In genomic region chr12:83760201-83760600, GRCm38 (mm10) we compare ENCODE assay signal across 28 mouse cellular contexts. TPM values are rescaled to one million over a fixed set of nuclear protein-coding genes. Genes with fewer than 3 reads are reported as not detected.
"Had no signal": no experiment of that assay in that cellular context is flagged by ENCODE, and none has a peak within 500 bp of the region (broad histone marks: within the 10 kb centered on the region; RNA-seq: fewer than 3 reads in every experiment).

No protein-coding gene starts in this region.

- H3K27ac ChIP-seq: heart, adult 2 months; heart, embryonic 13.5 days; heart, embryonic 15.5 days; hindbrain, embryonic 13.5 days; hindbrain, embryonic 15.5 days; hindbrain, postnatal 0 days; kidney, embryonic 15.5 days; kidney, postnatal 0 days; left cerebral cortex, adult 2 months; limb, embryonic 10.5 days; limb, embryonic 12.5 days; liver, embryonic 13.5 days; liver, embryonic 15.5 days had no signal

- H3K36me3 ChIP-seq: heart, embryonic 13.5 days; heart, embryonic 15.5 days; hindbrain, embryonic 13.5 days; hindbrain, embryonic 15.5 days; kidney, embryonic 15.5 days; limb, embryonic 10.5 days; limb, embryonic 12.5 days; liver, embryonic 13.5 days; liver, embryonic 15.5 days had no signal

- H3K9me3 ChIP-seq: heart, embryonic 13.5 days; heart, embryonic 15.5 days; hindbrain, embryonic 13.5 days; hindbrain, embryonic 15.5 days; kidney, embryonic 15.5 days; limb, embryonic 10.5 days; limb, embryonic 12.5 days; liver, embryonic 13.5 days; liver, embryonic 15.5 days had no signal

- H3K4me2 ChIP-seq: heart, embryonic 11.5 days; heart, embryonic 13.5 days; heart, embryonic 15.5 days; hindbrain, embryonic 13.5 days; hindbrain, embryonic 15.5 days; kidney, embryonic 15.5 days; limb, embryonic 12.5 days; liver, embryonic 13.5 days; liver, embryonic 15.5 days had no signal

- DNase-seq: gastrocnemius, postnatal 14 days; gastrocnemius, postnatal 36 days; heart, adult 11 months; heart, adult 2 months; heart, postnatal 14 days; heart, postnatal 36 days; kidney, adult 11 months; kidney, adult 2 months; kidney, adult 9 months; kidney, postnatal 14 days; kidney, postnatal 36 days; layer of hippocampus, adult 9-11 months; liver; liver, embryonic 13.5 days had no signal

- H3K4me3 ChIP-seq: heart, adult 2 months; heart, embryonic 13.5 days; heart, embryonic 15.5 days; hindbrain, embryonic 13.5 days; hindbrain, embryonic 15.5 days; kidney, embryonic 15.5 days; left cerebral cortex, adult 2 months; limb, embryonic 10.5 days; limb, embryonic 12.5 days; liver, embryonic 13.5 days; liver, embryonic 15.5 days had no signal

- ATAC-seq: hindbrain, postnatal 0 days; intestine, embryonic 16.5 days had no signal

- H3K9ac ChIP-seq: heart, embryonic 13.5 days; heart, embryonic 15.5 days; hindbrain, embryonic 13.5 days; hindbrain, embryonic 15.5 days; kidney, embryonic 15.5 days; limb, embryonic 12.5 days; liver, embryonic 13.5 days; liver, embryonic 15.5 days had no signal

- H3K27me3 ChIP-seq: hindbrain, embryonic 15.5 days; kidney, embryonic 15.5 days had no signal

RNA-seq across cellular contexts. Expression of gene Papln, which starts 3.2 kb away (rescaled TPM):
- total RNA-seq: hematopoietic stem cell, adult 5-6 weeks had no signal
